Mouse (Mus musculus) CH12F3 (cell line): ENCODE data around the gene Zdhhc23.

Experiments used
- in situ Hi-C: fragments of 300-500 bp; cut with MboI; formaldehyde crosslinking; loops from 2 replicates; pipeline ENCODE4 v1.14.3; 2020; ENCODE audit warnings: low sequenced_read_pairs

The Zdhhc23 gene

GRCm38 (mm10) chr16:43918867-43919266, 60.7 kb downstream of the Zdhhc23 start:
- in situ Hi-C loops = no loop called here
